Mouse (Mus musculus): ENCODE results near the gene Fbxo39.

Fbxo39 gene

DNA sequence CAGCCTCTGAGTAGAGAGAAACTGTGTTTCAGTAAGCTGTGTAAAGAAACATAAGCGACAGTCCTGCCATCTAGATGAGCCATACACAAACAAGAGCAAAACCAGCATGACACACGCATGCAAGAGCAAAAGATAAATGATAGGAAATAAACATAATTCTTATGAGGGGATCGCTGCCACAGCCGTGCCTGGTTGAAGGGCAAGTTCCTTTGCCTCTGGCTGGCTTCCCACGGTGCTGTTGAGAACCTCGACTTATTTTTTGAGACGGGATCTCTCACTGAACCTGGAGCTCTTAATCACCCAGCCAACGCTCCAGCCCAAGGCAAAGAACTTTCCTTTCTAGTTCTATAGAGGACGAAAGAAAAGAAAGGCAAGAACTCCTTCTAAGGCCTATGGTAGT lies 51.9 kb downstream of the Fbxo39 start:
- no peak for DNase-seq

DNA sequence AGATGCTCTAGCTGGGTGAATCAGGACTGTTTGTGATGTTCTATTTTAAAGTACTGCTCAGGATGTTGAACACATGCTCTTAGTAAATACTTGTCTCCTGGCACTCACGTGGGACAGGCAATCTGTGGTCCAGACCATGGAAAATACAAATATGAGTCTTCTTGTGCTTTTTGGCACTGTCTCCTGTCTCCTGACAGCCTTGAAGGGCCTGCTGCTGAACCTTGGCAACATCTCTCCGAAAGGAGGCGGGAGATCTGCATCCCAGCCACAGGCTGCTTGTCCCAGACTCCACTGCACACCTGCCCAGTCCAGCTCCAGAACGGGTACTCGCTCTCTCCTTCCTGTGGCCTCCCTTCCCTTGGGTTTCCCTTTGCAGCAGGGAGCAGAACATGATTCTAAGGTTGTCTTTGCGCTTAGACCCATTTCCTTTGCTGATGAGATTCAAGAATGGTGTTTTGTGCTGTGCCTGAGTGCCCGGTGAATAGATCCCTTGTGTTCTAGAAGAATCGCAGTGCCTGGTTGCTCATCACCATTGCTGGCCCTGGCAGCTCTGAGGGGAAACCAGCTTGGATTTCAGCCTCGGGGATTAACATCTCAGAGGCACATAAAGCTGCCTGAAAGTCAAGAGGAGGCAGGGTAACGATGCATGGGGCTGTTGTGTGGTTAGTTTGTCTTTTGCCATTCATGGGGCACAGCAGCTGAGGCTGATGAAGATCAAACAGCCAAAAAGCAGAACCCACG lies 53.9 kb downstream of the Fbxo39 start:
- no peak for DNase-seq

All from thymus, postnatal 25 days (tissue).